Mouse (Mus musculus) lung, postnatal 0 days (tissue): ENCODE data around the gene Dop1b. TPM values are rescaled to one million over a fixed set of nuclear protein-coding genes. Genes with fewer than 3 reads are reported as not detected.

Source experiments
- ATAC-seq: fragments of 200-750 bp; cut with Nextera tagmentation; 2 replicates; pipeline ENCODE4 v1.8.0; 2017; ENCODE audit warnings: moderate library complexity
- DNase-seq: peaks from one replicate; pipeline ENCODE4 v3.0.0-alpha.2; 2016; ENCODE audit warnings: low spot score
- H3K27ac ChIP-seq: fragments of 300-500 bp; sonication (generic); 2 replicates; pipeline ENCODE4 v1.5.1; 2014; ENCODE audit warnings: antibody characterized with exemption, mild to moderate bottlenecking, low read length, mixed read lengths
- H3K27me3 ChIP-seq: fragments of 300-500 bp; sonication (generic); replicated peaks from 2 replicates; pipeline ENCODE4 v1.6.1; 2014; ENCODE audit warnings: low read length, mixed read lengths; ENCODE audit not compliant: insufficient read depth
- H3K36me3 ChIP-seq: fragments of 300-500 bp; sonication (generic); 2 replicates; pipeline ENCODE4 v1.6.1; 2014; ENCODE audit warnings: low read length, mixed read lengths; ENCODE audit not compliant: insufficient read depth
- H3K4me1 ChIP-seq: fragments of 300-500 bp; sonication (generic); 2 replicates; pipeline ENCODE4 v1.6.1; 2014; ENCODE audit warnings: antibody characterized with exemption, low read depth, low read length, mixed read lengths; ENCODE audit not compliant: insufficient read depth
- H3K4me2 ChIP-seq: fragments of 300-500 bp; sonication (generic); replicated peaks from 2 replicates; pipeline ENCODE4 v1.6.1; 2014; ENCODE audit warnings: low read depth, mild to moderate bottlenecking, low read length, moderate library complexity, mixed read lengths
- H3K4me3 ChIP-seq: fragments of 300-500 bp; sonication (generic); 2 replicates; pipeline ENCODE4 v1.5.1; 2014; ENCODE audit warnings: low read depth, low read length
- H3K9ac ChIP-seq: fragments of 300-500 bp; sonication (generic); replicated peaks from 2 replicates; pipeline ENCODE4 v1.6.1; 2014; ENCODE audit warnings: low read depth, mild to moderate bottlenecking
- H3K9me3 ChIP-seq: fragments of 300-500 bp; sonication (generic); 2 replicates; pipeline ENCODE4 v1.6.1; 2016; ENCODE audit warnings: low read length, mixed read lengths
- CTCF ChIP-seq: IDR thresholded peaks from 2 replicates; pipeline ENCODE4 v1.5.1; 2016; ENCODE audit warnings: antibody characterized with exemption, mild to moderate bottlenecking
- EP300 ChIP-seq: IDR thresholded peaks from 2 replicates; pipeline ENCODE4 v1.6.1; 2016; ENCODE audit warnings: antibody characterized with exemption, mild to moderate bottlenecking, control low read depth
- WGBS: fragments of 180-500 bp; shearing (Covaris S2); extraction: QIAGEN DNeasy Blood & Tissue Kit; methylation state at CpG from one replicate; pipeline ENCODE4 v1.1.7; 2014; 5-methylcytosine and 5-hydroxymethylcytosine counted together
- polyA plus RNA-seq: library from polyadenylated mRNA; unstranded; fragments of >200 nt; fragmentation: Nextera tagmentation; extraction: Ambion mirVana; gene quantifications from 2 replicates; pipeline ENCODE4 v1.2.1, GENCODE M21; 2015

The Dop1b gene
- polyA plus RNA-seq, 1 experiment from 2014 or later, result 14.8 TPM

GRCm38 (mm10) chr16:93751816-93752215, 40.1 kb downstream of the Dop1b start:
- 52% methylated on average over 5 of the region's 5 CpGs for WGBS
- no peaks in the 10 kb centered on the region for H3K27me3 ChIP-seq
- no peak overlapping the region for H3K9ac ChIP-seq
- DNase-seq (no peak), ATAC-seq (no peak)
- no peak overlapping the region for H3K4me3 ChIP-seq
- no peaks in the 10 kb centered on the region for H3K9me3 ChIP-seq
- H3K27ac ChIP-seq, result no peak overlapping the region
- TF ChIP-seq EP300 (no peak), CTCF (no peak)
- no peaks in the 10 kb centered on the region for H3K4me1 ChIP-seq
- peaks cover 16% of the 10 kb centered on the region; the same call in 1 of the 2 replicates for H3K36me3 ChIP-seq
- no peak overlapping the region for H3K4me2 ChIP-seq

GRCm38 (mm10) chr16:93756622-93757021, 44.9 kb downstream of the Dop1b start:
- H3K4me1 ChIP-seq, result no peaks in the 10 kb centered on the region
- no peak overlapping the region for H3K4me2 ChIP-seq
- no peak overlapping the region for H3K9ac ChIP-seq
- DNase-seq, result no peak
- no peak overlapping the region for H3K27ac ChIP-seq
- no peaks in the 10 kb centered on the region for H3K9me3 ChIP-seq
- no peak overlapping the region for H3K4me3 ChIP-seq
- 79% methylated on average over 5 of the region's 5 CpGs for WGBS
- TF ChIP-seq CTCF (no peak), EP300 (no peak)
- peaks cover 25% of the 10 kb centered on the region for H3K36me3 ChIP-seq
- no peak for ATAC-seq
- no peaks in the 10 kb centered on the region for H3K27me3 ChIP-seq

GRCm38 (mm10) chr16:93763378-93763777, 51.7 kb downstream of the Dop1b start:
- Histone ChIP-seq H3K9ac (no peak overlapping the region), H3K9me3 (no peaks in the 10 kb centered on the region), H3K27me3 (no peaks in the 10 kb centered on the region), H3K36me3 (peaks cover 20% of the 10 kb centered on the region), H3K4me3 (no peak overlapping the region), H3K4me1 (no peaks in the 10 kb centered on the region), H3K4me2 (no peak overlapping the region), H3K27ac (no peak overlapping the region)
- WGBS, result 76% methylated on average over 6 of the region's 6 CpGs
- ATAC-seq (peak; percentile 36; the same call in 1 of the 2 replicates), DNase-seq (no peak)
- TF ChIP-seq CTCF, result no peak
- no peak for TF ChIP-seq EP300

- no peak for TF ChIP-seq EP300
- TF ChIP-seq CTCF, result no peak
- DNase-seq, result peak; percentile 31
- WGBS, result 67% methylated on average over 4 of the region's 4 CpGs
- H3K4me1 ChIP-seq, result no peaks in the 10 kb centered on the region
- H3K36me3 ChIP-seq, result peaks cover 24% of the 10 kb centered on the region
- H3K9me3 ChIP-seq, result no peaks in the 10 kb centered on the region
- H3K4me2 ChIP-seq, result no peak overlapping the region
- ATAC-seq, result 0 out of 2 replicates have a peak, but pooled peaks have one; percentile 2
- no peak overlapping the region for H3K4me3 ChIP-seq
- H3K27ac ChIP-seq, result no peak overlapping the region
- no peak overlapping the region for H3K9ac ChIP-seq
- H3K27me3 ChIP-seq, result no peaks in the 10 kb centered on the region
Measured at GRCm38 (mm10) chr16:93764597-93764996, 52.9 kb downstream of the Dop1b start.

- DNase-seq, result peak; percentile 65
- Histone ChIP-seq H3K9me3 (no peaks in the 10 kb centered on the region), H3K4me3 (no peak overlapping the region), H3K4me1 (no peaks in the 10 kb centered on the region), H3K36me3 (peaks cover 32% of the 10 kb centered on the region; the same call in 1 of the 2 replicates), H3K27ac (no peak overlapping the region), H3K27me3 (no peaks in the 10 kb centered on the region), H3K4me2 (no peak overlapping the region), H3K9ac (no peak overlapping the region)
- peak; percentile 34; the same call in 1 of the 2 replicates for ATAC-seq
- 41% methylated on average over 4 of the region's 4 CpGs for WGBS
- TF ChIP-seq CTCF (peak; percentile 82), EP300 (no peak)
Measured at GRCm38 (mm10) chr16:93766956-93767355, 55.3 kb downstream of the Dop1b start.

GRCm38 (mm10) chr16:93767548-93767947, 55.8 kb downstream of the Dop1b start:
- peaks cover 32% of the 10 kb centered on the region; the same call in 1 of the 2 replicates for H3K36me3 ChIP-seq
- ATAC-seq (no peak), DNase-seq (no peak)
- H3K4me3 ChIP-seq, result no peak overlapping the region
- H3K27ac ChIP-seq, result no peak overlapping the region
- H3K4me1 ChIP-seq, result no peaks in the 10 kb centered on the region
- no peaks in the 10 kb centered on the region for H3K9me3 ChIP-seq
- H3K27me3 ChIP-seq, result no peaks in the 10 kb centered on the region
- TF ChIP-seq EP300 (no peak), CTCF (no peak)
- 50% methylated on average over 6 of the region's 6 CpGs for WGBS
- H3K9ac ChIP-seq, result no peak overlapping the region
- no peak overlapping the region for H3K4me2 ChIP-seq

- no peak for TF ChIP-seq CTCF
- no peak for TF ChIP-seq EP300
- DNase-seq (no peak), ATAC-seq (no peak)
- Histone ChIP-seq H3K4me3 (no peak overlapping the region), H3K27me3 (no peaks in the 10 kb centered on the region), H3K9me3 (no peaks in the 10 kb centered on the region), H3K27ac (no peak overlapping the region), H3K9ac (no peak overlapping the region), H3K4me1 (no peaks in the 10 kb centered on the region), H3K36me3 (peaks cover 35% of the 10 kb centered on the region), H3K4me2 (no peak overlapping the region)
- WGBS, result 49% methylated on average over 15 of the region's 15 CpGs
Measured at GRCm38 (mm10) chr16:93769621-93770020, 57.9 kb downstream of the Dop1b start.
